ENCODE assay signal across 14 mouse cellular contexts in genomic region chr2:5033546-5034420, GRCm38 (mm10). TPM values are rescaled to one million over a fixed set of nuclear protein-coding genes. Genes with fewer than 3 reads are reported as not detected.
A peak's percentile ranks its signal among the peaks of the same experiment; 100 is the strongest.
DNase-seq lines count a peak whose midpoint lies in the region; ATAC-seq and TF ChIP-seq lines count a peak whose summit lies in the region.
"Had no signal": no experiment of that assay in that cellular context is flagged by ENCODE, and none has a peak within 500 bp of the region (broad histone marks: within the 10 kb centered on the region; RNA-seq: fewer than 3 reads in every experiment).

No protein-coding gene starts in this region.

- no peaks in the 10 kb centered on the region; the same call in 1 of the 2 replicates for H3K4me1 ChIP-seq in lung, postnatal 0 days (ENCODE audit: insufficient read depth, low read depth, low read length)
- peaks cover 19% of the 10 kb centered on the region for H3K4me1 ChIP-seq in liver, adult 2 months (ENCODE audit: control insufficient read depth, insufficient read depth, low read length)
- no peaks in the 10 kb centered on the region for H3K4me1 ChIP-seq in stomach, embryonic 14.5 days (ENCODE audit: control insufficient read depth, insufficient read depth, low read length)

- no peak overlapping the region for H3K4me2 ChIP-seq in lung, postnatal 0 days (replicated peaks; ENCODE audit: low read depth, low read length)
- H3K4me2 ChIP-seq in stomach, embryonic 14.5 days (replicated peaks; ENCODE audit: low read depth, low read length), result no peak overlapping the region

- no peaks in the 10 kb centered on the region; the same call in 1 of the 2 replicates for H3K79me2 ChIP-seq in liver, adult 2 months (ENCODE audit: control insufficient read depth, insufficient read depth, low read length)

- DNase-seq in gastrocnemius, postnatal 14 days, result peak; percentile 29
- DNase-seq in gastrocnemius, postnatal 10 days, result no peak
- peak; percentile 49 for DNase-seq in lung, postnatal 0 days (ENCODE audit: low spot score)
- DNase-seq in lung, postnatal 14 days, result no peak
- no peak for DNase-seq in liver, adult 2 months (ENCODE audit: extremely low read depth, low read depth, low spot score)
- DNase-seq in yolk sac, embryonic 10.5 days (ENCODE audit: low spot score), result no peak
- DNase-seq in embryo, embryonic 10 days (ENCODE audit: low spot score), result no peak
- DNase-seq: adrenal gland, adult 2 months; right cerebral cortex, postnatal 25 days; thymus, adult 18-20 months had no signal

- H3K9me3 ChIP-seq in lung, postnatal 0 days (ENCODE audit: low read length), result no peaks in the 10 kb centered on the region
- no peaks in the 10 kb centered on the region for H3K9me3 ChIP-seq in stomach, embryonic 14.5 days (ENCODE audit: control insufficient read depth, low read depth, low read length)
- H3K9me3 ChIP-seq: forebrain, embryonic 10.5 days had no signal

- no peak for TF ChIP-seq EP300 in lung, postnatal 0 days (IDR thresholded peaks at IDR 0.05)

- TF ChIP-seq POLR2A in liver, adult 2 months (IDR thresholded peaks at IDR 0.05; ENCODE audit: extremely low read depth, insufficient read depth, low read length), result no peak

- ATAC-seq in lung, postnatal 0 days, result peak; percentile 36; the same call in 1 of the 2 replicates
- 0 out of 2 replicates have a peak, but pooled peaks have one; percentile 72 for ATAC-seq in stomach, embryonic 14.5 days (ENCODE audit: insufficient number of reproducible peaks, insufficient read depth, low FRiP score, low read depth)

- WGBS in lung, postnatal 0 days, result 42% methylated on average over 7 of the region's 15 CpGs
- 66% methylated on average over 15 of the region's 15 CpGs for WGBS in liver, adult 2 months
- WGBS in stomach, embryonic 14.5 days, result 54% methylated on average over 15 of the region's 15 CpGs

- no peak for TF ChIP-seq CTCF in lung, postnatal 0 days (IDR thresholded peaks at IDR 0.05)
- TF ChIP-seq CTCF in liver, adult 2 months (IDR thresholded peaks at IDR 0.05; ENCODE audit: low read depth, low read length), result no peak

- no peak overlapping the region for H3K4me3 ChIP-seq in lung, postnatal 0 days (ENCODE audit: low read depth, low read length)
- H3K4me3 ChIP-seq in liver, adult 2 months (ENCODE audit: insufficient read depth, low read depth, low read length), result no peak overlapping the region
- no peak overlapping the region for H3K4me3 ChIP-seq in stomach, embryonic 14.5 days (ENCODE audit: low read depth, low read length)
- H3K4me3 ChIP-seq: forebrain, embryonic 10.5 days had no signal

- intact Hi-C loops in gastrocnemius, postnatal 14 days (cut with DNase I; ENCODE audit: low total_unique reads), result no loop called here

- H3K27me3 ChIP-seq in lung, postnatal 0 days (replicated peaks; ENCODE audit: insufficient read depth, low read length), result no peaks in the 10 kb centered on the region
- no peaks in the 10 kb centered on the region for H3K27me3 ChIP-seq in liver, adult 2 months (ENCODE audit: control insufficient read depth, insufficient read depth, low read length)
- H3K27me3 ChIP-seq in stomach, embryonic 14.5 days (ENCODE audit: control insufficient read depth, insufficient read depth, low read length), result no peaks in the 10 kb centered on the region

- H3K27ac ChIP-seq in lung, postnatal 0 days (ENCODE audit: low read length), result 0 out of 2 replicates have a peak overlapping the region, but pooled peaks have one; percentile 9
- H3K27ac ChIP-seq in liver, adult 2 months (replicated peaks; ENCODE audit: insufficient read depth, low read depth, low read length), result peak overlapping the region; percentile 31; the same call in 1 of the 2 replicates
- no peak overlapping the region for H3K27ac ChIP-seq in stomach, embryonic 14.5 days (ENCODE audit: low read length)
- H3K27ac ChIP-seq: forebrain, embryonic 10.5 days had no signal

- H3K9ac ChIP-seq in lung, postnatal 0 days (replicated peaks; ENCODE audit: low read depth), result no peak overlapping the region
- H3K9ac ChIP-seq in liver, adult 2 months (ENCODE audit: low read depth, low read length), result no peak overlapping the region
- no peak overlapping the region for H3K9ac ChIP-seq in stomach, embryonic 14.5 days (replicated peaks; ENCODE audit: low read depth, low read length)

- no peaks in the 10 kb centered on the region for H3K36me3 ChIP-seq in lung, postnatal 0 days (ENCODE audit: insufficient read depth, low read length)
- H3K36me3 ChIP-seq in liver, adult 2 months (ENCODE audit: control insufficient read depth, insufficient read depth, low read length), result peaks cover 65% of the 10 kb centered on the region
- no peaks in the 10 kb centered on the region for H3K36me3 ChIP-seq in stomach, embryonic 14.5 days (ENCODE audit: control insufficient read depth, insufficient read depth, low read length)
- H3K36me3 ChIP-seq: forebrain, embryonic 10.5 days had no signal

RNA-seq across cellular contexts. Expression of gene Mcm10, which starts 21.2 kb away (rescaled TPM):
- total RNA-seq in gastrocnemius, postnatal 14 days (2021), result 1 to 10 TPM in 1 of 2 experiments, under 1 TPM in 1; 0.62 to 1.8 TPM
- 1 to 10 TPM; 2.3 to 4.7 TPM for total RNA-seq in gastrocnemius, postnatal 10 days (2021)
- polyA plus RNA-seq in lung, postnatal 0 days (2015; fragmentation: Nextera tagmentation; extraction: Ambion mirVana), result 2.0 and 2.1 TPM in 2 replicates
- 36.0 and 53.8 TPM in 2 replicates for total RNA-seq in liver, adult 2 months (2014; rRNA removed)
- polyA plus RNA-seq in liver, adult 2 months (2012; rRNA removed), result 11.9 and 21.8 TPM in 2 replicates
- polyA plus RNA-seq in stomach, embryonic 14.5 days (2014; fragmentation: Nextera tagmentation; extraction: Ambion mirVana), result 30.1 and 34.0 TPM in 2 replicates

RNA-seq across cellular contexts. Expression of gene Optn, which starts 30.1 kb away (rescaled TPM):
- total RNA-seq in gastrocnemius, postnatal 14 days (2021), result 10 to 100 TPM; 27.2 to 33.8 TPM
- total RNA-seq in gastrocnemius, postnatal 10 days (2021), result 10 to 100 TPM; 23.5 to 26.4 TPM
- 19.5 and 23.0 TPM in 2 replicates for polyA plus RNA-seq in lung, postnatal 0 days (2015; fragmentation: Nextera tagmentation; extraction: Ambion mirVana)
- 57.1 and 70.8 TPM in 2 replicates for total RNA-seq in liver, adult 2 months (2014; rRNA removed)
- 13.3 and 14.9 TPM in 2 replicates for polyA plus RNA-seq in liver, adult 2 months (2012; rRNA removed)
- 6.5 and 7.1 TPM in 2 replicates for polyA plus RNA-seq in stomach, embryonic 14.5 days (2014; fragmentation: Nextera tagmentation; extraction: Ambion mirVana)

RNA-seq across cellular contexts. Expression of gene Ucma, which starts 57.9 kb away (rescaled TPM):
- total RNA-seq in gastrocnemius, postnatal 14 days (2021), result under 1 TPM in 1 of 2 experiments, not detected in 1; 0.39 TPM
- under 1 TPM in 1 of 2 experiments, not detected in 1; 0.75 TPM for total RNA-seq in gastrocnemius, postnatal 10 days (2021)
- polyA plus RNA-seq in lung, postnatal 0 days (2015; fragmentation: Nextera tagmentation; extraction: Ambion mirVana), result not detected in 2 replicates
- not detected in 2 replicates for total RNA-seq in liver, adult 2 months (2014; rRNA removed)
- polyA plus RNA-seq in liver, adult 2 months (2012; rRNA removed), result not detected in 2 replicates
- polyA plus RNA-seq in stomach, embryonic 14.5 days (2014; fragmentation: Nextera tagmentation; extraction: Ambion mirVana), result not detected in 2 replicates
- total RNA-seq: adrenal gland, adult 2 months; granulocyte monocyte progenitor cell, adult 5-6 weeks; neutrophil, adult 5-6 weeks had no signal
- polyA plus RNA-seq: adrenal gland, adult 2 months had no signal

Comparison
In these comparisons a context has a peak if more than half of its experiments do, and no peak if none do; other contexts are left out.
1. DNase-seq: peak in gastrocnemius, postnatal 14 days (single experiment) and lung, postnatal 0 days (single experiment); none in gastrocnemius, postnatal 10 days (single experiment), lung, postnatal 14 days (single experiment), liver, adult 2 months (single experiment), yolk sac, embryonic 10.5 days (single experiment) and embryo, embryonic 10 days (single experiment).